Mouse (Mus musculus) cerebellum, postnatal 14 days (tissue): ENCODE measurements at regions not wholly inside any gene's neighbourhood (a gene's known extent, or its start where the extent isn't known, plus 50 kb on each side); places are given as distances from the start of the nearest gene placed in this dataset.
A peak's percentile ranks its signal among the peaks of the same experiment; 100 is the strongest.
"Not testable (repeated sequence)": the region's sequence is repeated elsewhere in the genome, so short reads cannot be mapped to it uniquely, and the experiment has no call there.

ENCODE experiments used
- DNase-seq, 2 experiments: peaks; one replicate each; pipeline ENCODE4 v3.0.0; 2021; ENCODE audit warnings: mixed read lengths in 2 of 2

GRCm38 (mm10) chr4:84165256-84165655 lies 509.8 kb downstream of the Bnc2 start:
- DNase-seq, result no peak

DNA sequence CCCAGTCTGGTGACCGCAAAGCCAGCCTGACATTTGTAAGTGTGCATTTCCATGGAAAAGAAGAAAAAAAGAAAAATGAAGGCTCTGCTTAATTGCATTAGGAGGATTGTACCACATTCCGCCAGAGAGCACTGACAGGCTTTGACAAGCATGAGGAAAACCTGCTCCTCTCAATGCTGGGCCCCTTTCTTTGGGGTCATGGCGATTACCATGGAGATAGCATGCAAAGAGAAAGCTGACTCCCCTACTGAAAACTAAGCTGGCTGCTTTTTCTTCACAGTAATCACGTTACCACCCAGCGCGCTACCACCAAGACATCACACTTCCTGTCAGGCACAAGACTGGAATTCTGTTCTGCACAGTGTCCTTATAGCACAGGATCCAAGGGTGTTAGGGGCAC lies 502.2 kb downstream of the Bnc2 start:
- DNase-seq, result no peak

DNA sequence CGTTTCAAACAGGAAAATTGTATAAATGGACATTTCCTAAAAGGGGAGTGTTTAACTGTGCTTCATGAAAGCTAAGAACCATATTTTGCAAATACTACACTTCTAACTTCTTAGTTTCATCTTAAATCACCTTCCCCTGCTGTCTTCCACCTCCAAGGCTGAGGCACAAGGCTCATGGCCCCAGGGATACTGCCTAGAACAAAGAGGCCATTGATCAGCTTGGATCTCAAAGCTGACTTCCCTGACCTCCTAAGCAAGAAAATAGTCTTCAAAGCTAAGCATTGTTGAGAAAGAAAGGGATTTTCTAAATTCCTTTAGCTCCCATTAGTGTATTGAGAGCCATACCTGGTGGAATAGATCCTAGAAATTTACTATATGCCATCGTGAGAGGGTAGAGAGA lies 501.6 kb downstream of the Bnc2 start:
- DNase-seq, result no peak

DNA sequence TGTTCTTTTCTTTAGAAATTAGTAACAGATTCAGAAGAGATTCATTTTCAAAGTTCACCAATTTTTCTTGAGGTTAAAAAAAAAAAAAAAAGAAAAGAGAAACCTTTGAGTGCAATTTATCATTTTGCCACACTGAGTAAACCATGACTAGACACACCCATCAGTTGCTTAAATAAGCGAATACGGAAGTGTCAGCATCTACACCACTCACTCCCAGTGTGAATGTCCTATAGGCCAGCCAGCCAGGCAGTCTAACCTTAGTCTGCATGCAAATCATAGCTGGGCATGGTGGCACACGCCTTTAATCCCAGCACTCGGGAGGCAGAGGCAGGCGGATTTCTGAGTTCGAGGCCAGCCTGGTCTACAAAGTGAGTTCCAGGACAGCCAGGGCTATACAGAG lies 498.6 kb downstream of the Bnc2 start:
- DNase-seq, result not testable (repeated sequence)

GRCm38 (mm10) chr4:84177827-84178226 lies 497.2 kb downstream of the Bnc2 start:
- DNase-seq, result no peak

DNA sequence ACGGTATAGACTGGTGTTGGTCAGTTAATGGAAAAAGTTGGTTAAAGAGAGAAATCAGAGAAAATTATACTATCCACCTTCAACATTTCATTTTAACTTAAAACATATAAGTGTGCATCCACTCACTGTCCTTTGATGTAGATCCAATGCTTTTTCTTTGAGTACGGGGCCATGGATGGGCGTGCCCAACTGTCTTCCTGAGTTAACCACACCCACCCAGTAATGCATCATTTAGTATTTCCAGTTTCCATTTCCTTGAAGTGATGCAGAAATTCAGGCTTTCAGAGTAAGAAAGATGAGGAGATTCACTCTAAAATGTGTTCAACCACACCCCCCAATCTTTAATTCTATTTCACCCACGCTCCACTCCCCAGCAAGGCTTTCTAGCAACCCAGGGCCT lies 490.6 kb downstream of the Bnc2 start:
- DNase-seq, result no peak

DNA sequence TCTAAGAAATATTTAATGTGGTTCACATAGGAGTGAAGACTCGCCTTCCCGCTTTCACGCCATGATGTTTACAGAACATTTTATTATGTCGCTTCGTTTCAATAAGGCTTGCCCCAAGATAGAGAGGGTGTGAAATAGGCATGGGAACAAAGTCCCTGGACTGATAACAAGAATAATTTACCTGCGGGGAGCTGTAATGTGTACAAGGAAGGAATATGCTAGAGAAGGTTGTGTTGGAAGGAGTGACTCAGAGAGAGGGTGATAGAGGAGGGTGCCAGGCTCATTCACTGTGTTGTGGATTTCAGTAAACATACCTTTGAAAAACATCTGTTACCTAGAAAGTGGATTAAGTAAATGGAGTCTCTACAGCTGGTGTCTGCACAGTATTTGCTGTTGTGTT lies 490.2 kb downstream of the Bnc2 start:
- DNase-seq, result no peak

- DNase-seq, result no peak
Observed at GRCm38 (mm10) chr4:84189315-84189714, 485.8 kb downstream of the Bnc2 start.

DNA sequence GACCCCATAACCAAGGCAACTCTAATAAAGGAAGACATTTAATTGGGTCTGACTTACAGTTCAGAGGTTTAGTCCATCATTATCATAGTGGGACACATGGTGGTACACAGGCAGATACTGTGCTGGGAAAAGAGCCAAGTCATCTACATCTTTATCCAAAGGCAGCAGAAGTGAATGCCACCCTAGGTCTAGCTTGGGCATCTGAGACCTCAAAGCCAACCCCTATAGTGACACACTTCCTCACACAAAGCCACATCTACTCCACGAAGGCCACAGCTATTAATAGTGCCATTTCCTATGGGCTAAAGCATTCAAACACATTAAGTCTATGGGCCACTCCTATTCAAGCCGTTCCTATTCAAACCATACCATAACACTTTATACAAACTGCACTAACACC lies 483.8 kb downstream of the Bnc2 start:
- DNase-seq, result no peak

- DNase-seq, result no peak
Observed at GRCm38 (mm10) chr4:84192301-84192700, 482.8 kb downstream of the Bnc2 start.

- DNase-seq, result no peak
Observed at GRCm38 (mm10) chr4:84196732-84197131, 478.3 kb downstream of the Bnc2 start.

DNA sequence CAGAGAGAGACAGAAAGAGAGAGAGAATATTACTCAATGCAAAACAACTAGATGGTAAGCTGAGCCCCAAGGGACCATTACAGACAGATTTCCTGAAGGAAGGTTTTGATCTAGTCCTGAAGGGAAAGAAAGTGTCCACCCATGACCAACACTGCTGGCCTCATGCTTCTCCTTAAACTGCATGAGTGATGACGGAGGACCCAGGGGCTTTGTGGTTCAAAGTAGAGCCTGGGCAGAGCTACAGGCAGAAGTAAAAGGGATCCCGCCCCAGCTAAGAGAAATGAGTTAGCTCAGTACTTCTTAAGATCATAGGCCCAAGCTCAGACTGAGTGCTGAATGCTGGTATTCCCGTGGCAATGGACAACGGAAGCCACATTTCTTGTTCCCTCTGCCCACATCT lies 476.9 kb downstream of the Bnc2 start:
- no peak for DNase-seq

DNA sequence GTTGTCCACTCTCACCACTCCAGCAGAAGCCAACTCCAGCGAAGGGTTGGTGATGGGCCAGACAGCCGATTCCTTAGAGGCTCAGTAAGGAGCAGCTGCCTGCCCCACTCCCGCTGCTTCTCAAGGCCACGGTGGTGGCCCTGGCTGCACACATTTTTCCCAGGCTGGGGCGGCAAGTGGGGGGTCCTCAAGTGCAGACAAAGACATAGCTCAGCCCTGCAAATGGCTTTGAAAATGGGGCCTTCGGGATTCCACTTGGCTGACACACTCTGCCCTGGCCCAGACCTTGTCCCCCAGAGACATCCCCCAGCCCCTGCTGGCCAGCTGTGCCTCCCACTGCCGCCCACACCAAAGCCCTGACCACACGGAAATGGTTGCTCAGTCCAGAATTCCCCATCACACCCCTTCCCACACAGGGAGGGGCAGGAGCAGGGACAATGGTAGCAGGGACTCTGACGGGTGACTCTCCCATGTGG lies 475.9 kb downstream of the Bnc2 start:
- peak; percentile 9 to 19 for DNase-seq

- no peak for DNase-seq
Observed at GRCm38 (mm10) chr4:84201001-84201400, 474.1 kb downstream of the Bnc2 start.

- peak; percentile 15 to 21 for DNase-seq
Observed at GRCm38 (mm10) chr4:84202231-84202630, 472.8 kb downstream of the Bnc2 start.

DNA sequence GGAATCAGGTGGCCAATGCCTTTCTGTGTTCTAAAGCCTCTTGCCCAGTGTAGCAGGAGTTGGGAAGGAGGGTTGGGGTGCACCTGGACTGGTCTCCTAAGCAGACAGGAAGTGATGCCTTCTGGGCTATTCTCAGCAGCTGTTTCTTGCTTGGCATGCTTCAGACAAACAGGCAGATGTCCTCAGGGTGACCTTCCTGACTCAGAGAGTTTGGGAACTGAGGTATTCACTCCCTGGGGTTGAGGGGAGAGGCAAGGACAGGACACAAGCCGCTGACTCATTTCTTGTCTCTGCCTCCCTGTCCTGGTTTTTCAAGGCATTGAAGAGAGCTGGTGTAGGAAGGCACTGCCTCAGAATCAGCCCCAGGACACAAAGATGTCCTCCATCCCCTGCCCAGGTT lies 471.4 kb downstream of the Bnc2 start:
- no peak for DNase-seq

DNA sequence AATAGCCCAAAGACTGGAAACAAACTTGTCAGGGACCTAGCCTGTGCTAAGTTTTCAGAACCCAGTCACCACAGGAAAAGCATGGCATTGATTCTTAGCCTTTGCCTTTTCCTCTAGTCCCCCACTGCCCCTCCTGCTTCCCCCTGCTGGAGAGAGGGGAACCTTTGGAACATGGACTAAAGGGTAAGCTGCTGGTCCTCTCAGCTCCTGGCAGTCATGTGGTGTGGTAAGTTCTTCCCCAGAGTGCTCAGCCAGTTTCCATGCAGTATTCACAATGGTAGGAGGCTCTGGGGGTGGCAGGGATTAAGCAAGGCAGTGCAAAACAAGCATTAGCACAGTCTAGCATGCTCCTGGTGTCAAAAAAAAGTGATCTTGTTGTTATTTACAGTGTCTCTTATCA lies 470.3 kb downstream of the Bnc2 start:
- DNase-seq, result no peak

DNA sequence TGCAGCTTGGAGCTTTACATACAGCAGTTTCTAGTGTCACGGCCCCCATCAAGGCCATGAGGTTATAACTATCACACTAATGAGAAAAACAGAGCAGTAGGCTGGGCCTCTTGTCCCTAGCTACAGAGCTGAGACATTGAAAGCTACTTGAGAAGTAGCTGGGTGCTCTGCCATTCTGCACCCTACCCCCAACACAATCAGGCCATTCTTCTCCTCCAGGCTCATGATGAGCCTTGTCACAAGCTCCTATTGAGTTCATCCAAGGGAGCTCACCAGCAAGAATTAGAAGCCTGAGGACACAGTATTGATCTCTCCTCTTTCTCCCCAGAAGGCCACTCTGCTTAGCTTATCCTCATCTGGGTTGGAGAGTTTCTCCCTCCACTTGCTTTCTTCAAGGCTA lies 466.9 kb downstream of the Bnc2 start:
- no peak for DNase-seq

DNA sequence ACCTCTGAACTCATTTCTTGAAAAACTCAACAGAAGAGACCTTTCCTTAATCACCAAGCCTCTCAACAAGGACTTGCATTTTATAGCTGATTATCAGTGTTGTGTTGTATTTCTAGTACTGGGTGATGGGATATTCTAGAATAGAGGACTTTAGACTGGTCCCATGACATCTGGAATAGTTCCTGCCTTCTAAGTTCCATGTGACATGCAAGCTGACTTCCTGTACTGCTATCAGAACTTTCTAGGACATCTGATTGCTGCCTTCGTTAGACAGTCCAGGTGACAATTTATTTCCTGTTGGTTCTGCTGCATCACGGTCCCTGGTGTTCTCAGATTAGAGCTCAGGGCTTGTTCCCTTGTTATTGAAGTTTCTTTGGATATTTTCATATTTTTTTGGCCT lies 465.5 kb downstream of the Bnc2 start:
- no peak for DNase-seq

GRCm38 (mm10) chr4:84211311-84211875 lies 463.7 kb downstream of the Bnc2 start:
- DNase-seq, result no peak

DNA sequence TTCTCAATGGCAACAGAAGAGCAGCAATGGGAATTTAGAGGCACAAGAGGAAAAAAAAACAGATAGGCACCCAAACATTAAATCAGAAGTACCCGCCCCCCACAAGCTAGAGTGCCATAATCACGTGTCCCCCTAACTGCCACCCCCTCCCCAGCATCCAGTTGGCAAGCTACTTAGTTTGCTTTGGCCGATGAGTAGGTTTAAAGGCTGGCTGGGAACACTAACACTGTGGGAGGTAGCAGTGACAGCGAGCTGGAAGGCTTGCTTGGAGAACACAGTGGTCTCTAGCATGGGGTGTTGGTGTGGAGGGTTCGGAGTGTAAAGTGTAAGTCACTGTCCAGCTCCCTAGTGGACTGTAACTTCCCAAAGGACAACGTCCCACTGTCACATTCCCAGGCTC lies 463.1 kb downstream of the Bnc2 start:
- DNase-seq, result peak in 1 of 2 experiments; percentile 9

DNA sequence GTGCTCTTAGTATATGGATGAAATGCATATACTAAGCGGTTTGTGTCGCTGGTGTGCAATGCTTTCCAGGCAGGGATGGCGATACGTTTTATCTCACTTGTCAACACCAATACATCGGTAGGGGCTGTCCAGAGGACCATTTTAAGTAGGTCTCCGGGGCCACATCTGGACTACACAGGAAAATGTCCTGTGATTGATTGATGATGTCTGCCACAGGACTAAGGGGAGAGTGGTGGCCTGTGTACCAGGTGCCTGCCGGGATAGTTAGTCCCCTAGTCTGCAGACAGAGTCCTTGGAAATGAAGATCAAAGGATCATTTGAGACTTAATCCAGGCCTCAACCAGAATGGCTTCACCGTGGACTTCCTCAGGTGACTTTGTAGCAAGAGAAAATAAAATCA lies 460.6 kb downstream of the Bnc2 start:
- DNase-seq, result no peak

GRCm38 (mm10) chr4:84218961-84219360 lies 456.1 kb downstream of the Bnc2 start:
- no peak for DNase-seq

GRCm38 (mm10) chr4:84222057-84222717 lies 452.9 kb downstream of the Bnc2 start:
- DNase-seq, result no peak

DNA sequence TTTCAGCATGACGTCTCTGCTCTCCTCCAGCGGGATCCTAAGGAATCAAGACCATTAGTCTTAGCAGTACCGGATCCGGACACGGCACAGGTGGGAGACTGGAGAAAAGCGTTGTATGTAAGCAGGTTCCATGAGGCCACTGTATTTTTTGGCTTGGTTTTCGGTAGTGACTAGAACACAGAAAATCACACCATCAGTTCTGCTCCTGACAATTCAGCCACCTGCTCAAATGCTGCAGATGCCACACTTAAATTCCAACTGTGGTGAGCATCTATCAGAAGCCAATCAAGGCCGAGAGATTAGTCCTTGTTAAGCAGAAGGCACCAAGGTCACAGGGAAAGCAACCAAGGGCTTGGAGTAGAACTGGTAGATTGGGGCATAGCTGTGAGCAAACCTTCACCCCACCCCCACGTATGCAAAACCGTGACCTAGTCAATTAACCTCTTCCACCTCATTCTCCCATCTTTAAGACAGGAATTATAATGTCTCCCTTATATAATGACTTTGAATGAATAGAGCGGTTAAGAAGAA lies 452.2 kb downstream of the Bnc2 start:
- DNase-seq, result no peak
